Mouse (Mus musculus) bone marrow macrophage, adult 2 months (primary cell): ENCODE results near the gene Disp3.

Source experiments
- CTCF ChIP-seq: IDR thresholded peaks from 2 replicates; pipeline ENCODE4 v1.5.1; 2012; ENCODE audit warnings: low read depth, mild to moderate bottlenecking, low read length, moderate library complexity
- POLR2A ChIP-seq: IDR thresholded peaks from 2 replicates; pipeline ENCODE4 v1.6.1; 2012; ENCODE audit warnings: mild to moderate bottlenecking, low read depth, low read length, borderline replicate concordance

DNA sequence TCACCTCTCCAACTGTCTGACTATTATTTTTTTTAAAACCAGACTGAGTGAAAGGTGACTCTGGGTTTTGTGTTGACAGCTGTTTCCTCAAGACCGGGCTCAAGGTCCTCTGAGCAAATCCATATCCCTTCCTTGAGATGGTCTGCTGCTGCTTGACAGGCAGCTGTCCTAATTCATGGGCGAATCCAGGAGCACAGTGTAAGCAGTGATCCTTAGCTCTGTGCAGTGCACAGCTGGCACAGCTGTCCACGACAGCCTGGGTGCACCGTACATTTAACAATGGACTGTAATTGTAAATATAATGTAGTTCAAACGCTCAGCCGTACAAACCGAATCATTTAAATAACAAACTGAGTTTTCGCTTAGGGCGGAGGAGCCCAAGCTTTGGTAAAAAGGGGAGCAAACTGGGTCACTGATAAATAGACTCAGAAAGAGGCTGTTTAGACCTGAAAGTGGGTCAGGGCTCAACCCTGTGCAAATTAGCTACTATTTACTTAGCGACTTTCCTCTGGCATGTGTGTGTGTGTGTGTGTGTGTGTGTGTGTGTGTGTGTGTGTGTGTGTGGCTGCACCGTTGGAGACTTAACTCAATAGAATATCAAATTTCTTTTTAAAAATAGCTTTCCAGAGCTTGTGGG, 72.4 kb downstream of the Disp3 start:
- TF ChIP-seq CTCF (no peak), POLR2A (no peak)
